Mouse (Mus musculus) kidney, embryonic 15.5 days (tissue): Measurements from ENCODE around the gene Synrg. TPM values are rescaled to one million over a fixed set of nuclear protein-coding genes. Genes with fewer than 3 reads are reported as not detected.

Experiments used
- polyA plus RNA-seq: library from polyadenylated mRNA; unstranded; fragments of >200 nt; fragmentation: Nextera tagmentation; extraction: Ambion mirVana; gene quantifications from 2 replicates; pipeline ENCODE4 v1.2.1, GENCODE M21; 2015

Synrg gene
- polyA plus RNA-seq, 1 experiment from 2014 or later, result 10.5 TPM

Other genes with a start within 250 kb of the Synrg start
- 1.0 and 1.4 TPM in 2 replicates for gene Wfdc21, start 217.5 kb upstream of the Synrg start, polyA plus RNA-seq
- 22.7 and 25.2 TPM in 2 replicates for gene Heatr6, start 210.7 kb upstream of the Synrg start, polyA plus RNA-seq
- 78.5 and 83.3 TPM in 2 replicates for gene Hnf1b, start 114.4 kb upstream of the Synrg start, polyA plus RNA-seq
- gene Ddx52, start 22.4 kb upstream of the Synrg start, polyA plus RNA-seq, result 40.3 and 42.6 TPM in 2 replicates
- 30.2 and 32.6 TPM in 2 replicates for gene Dusp14, start 104.8 kb downstream of the Synrg start, polyA plus RNA-seq
- gene Tada2a, start 165.2 kb downstream of the Synrg start, polyA plus RNA-seq, result 34.6 and 35.1 TPM in 2 replicates
- 11.6 and 14.4 TPM in 2 replicates for gene Acaca, start 165.2 kb downstream of the Synrg start, polyA plus RNA-seq
- 0.12 TPM in 1 of 2 replicates, not detected in the other for gene Gm11437, start 203.0 kb downstream of the Synrg start, polyA plus RNA-seq